Mouse (Mus musculus) B cell, adult (primary cell): ENCODE measurements around the gene Poldip3. TPM values are rescaled to one million over a fixed set of nuclear protein-coding genes. Genes with fewer than 3 reads are reported as not detected.

ENCODE experiments used
- total RNA-seq: library from RNA; stranded (reverse); gene quantifications from 4 replicates; pipeline ENCODE4 v1.2.4, GENCODE M21; 2023; ENCODE audit not compliant: inconsistent age

Gene Poldip3
- total RNA-seq = 176 to 186 TPM (median 180 TPM) in 4 replicates

DNA sequence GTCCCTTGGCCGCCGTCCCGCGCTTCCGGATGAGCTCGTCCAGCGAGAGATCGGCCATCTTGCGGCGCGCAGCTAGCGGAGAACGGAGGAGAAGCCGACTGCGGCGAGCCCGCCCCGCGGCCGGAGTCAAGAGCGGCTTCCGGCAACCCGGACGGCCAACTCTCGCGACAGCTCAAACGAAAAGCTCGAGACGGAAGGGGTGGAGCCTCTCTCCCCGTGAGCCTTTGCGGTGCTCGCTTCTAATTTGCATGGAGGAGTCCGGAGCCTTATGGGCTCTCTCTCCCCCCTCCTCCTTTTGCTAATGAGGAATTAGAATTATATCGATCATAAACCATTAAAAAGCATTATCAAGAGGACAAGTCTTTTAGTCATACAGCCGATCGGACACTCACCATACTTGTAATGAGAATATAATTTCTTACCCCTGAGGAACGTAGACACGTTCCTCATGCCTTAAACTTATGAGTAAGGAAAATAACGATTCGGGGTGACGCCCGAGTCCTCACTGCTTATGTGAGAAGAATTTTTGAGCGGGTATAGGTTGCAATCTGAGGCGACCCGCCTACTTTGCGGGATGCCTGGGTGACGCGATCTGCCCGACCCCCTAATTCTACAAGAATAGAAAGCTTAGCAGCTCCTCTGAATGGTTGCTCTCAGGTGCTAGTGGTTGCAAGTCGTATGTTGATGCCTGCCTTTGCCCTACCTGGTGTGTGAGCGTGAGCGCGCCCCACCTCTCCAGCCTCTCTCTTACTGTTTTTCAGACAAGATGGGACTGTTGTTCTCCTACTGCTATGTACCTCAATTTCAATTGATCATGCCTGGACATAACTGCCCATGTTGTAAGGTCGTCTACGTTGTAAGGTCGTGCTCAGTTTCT is at the start of gene Poldip3:
TSS of gene Poldip3 (minus strand) at position 189 of the 877 bp plus-strand sequence.

DNA sequence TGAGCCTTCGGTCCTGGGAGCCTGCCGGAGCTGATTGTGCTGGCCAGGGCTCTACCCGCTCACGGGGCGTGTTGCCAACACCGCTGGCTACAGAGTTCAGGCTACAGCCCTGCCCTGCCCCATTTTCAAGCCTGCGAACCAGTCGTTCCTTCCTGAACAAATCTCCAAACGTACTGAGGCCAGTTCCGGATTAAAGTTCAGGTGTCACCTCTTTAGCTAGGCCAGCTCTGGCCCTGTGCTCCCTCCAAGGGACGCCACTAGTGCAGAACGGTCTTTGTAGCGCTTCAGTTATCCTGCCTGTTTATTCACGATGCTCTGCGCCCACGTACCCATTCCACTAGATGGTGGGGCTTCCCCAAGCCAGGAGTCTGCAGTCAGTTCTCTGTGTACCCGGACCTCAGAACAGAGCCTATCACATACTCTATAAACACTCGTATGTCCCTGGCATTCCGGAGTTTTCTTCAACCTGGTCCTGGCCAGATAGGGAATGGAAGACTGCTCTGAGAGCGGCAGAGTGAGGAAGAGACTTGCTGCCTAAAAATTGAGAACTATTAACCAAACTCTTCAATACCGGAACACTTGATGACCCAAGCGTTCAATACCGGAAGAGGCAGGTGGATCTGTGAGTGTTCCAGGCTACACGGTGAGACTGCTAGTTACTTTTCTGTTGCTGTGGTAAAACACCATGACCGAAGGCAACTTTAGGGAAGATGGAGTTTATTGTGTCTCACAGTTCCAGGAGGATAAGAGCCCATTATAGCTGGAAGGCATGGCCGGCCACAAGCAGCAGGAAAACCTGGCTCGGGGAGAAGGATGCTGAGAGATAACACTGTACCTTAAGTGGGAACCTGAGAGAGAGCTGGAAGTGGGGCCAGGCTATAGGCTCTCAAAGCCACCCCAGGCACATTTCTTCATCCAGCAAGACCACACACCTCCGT is 23.6 kb upstream of the Poldip3 start, which contains the start of gene Cyb5r3:
TSS of gene Cyb5r3 (minus strand) at position 101 of the 938 bp plus-strand sequence.

DNA sequence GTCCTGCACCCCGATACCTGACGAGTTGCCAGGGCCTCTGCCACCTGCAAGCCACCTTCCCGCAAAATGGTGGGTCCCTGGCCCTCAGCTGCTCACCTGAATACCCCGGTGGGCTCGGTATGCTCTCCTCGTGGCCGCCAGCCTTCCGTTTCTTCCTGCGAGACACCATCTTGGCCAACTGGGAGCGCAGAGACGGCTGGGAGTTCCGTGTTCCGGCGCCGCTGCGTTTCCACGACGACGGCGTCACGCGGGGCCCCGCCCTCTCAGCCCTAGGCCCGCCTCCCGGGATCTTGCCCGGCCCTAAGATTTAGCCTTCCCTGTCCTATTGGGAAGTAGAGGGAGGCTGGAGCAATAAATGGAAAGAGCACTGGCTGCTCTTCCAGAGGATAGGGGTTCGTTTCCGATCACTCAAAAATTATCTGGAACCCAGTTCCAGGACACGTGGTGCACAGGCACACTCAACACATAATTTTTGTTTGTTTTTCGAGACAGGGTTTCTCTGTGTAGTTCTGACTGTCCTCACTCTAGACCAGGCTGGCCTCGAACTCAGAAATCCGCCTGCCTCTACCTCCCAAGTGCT is 26.5 kb downstream of the Poldip3 start, which contains the start of gene Rrp7a:
TSS of gene Rrp7a (minus strand) at position 236 of the 580 bp plus-strand sequence.

DNA sequence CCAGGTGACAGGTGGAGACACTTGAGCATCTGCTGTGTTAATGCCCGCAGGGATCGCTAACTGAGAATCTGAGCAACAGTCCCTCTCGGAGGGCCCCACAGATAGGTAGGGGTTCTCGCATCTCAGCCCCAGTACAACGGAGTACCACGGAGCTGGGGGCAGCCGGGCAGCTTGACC is 59.9 kb downstream of the Poldip3 start, which contains the start of gene Serhl:
TSS of gene Serhl (plus strand) at position 78 of the 177 bp plus-strand sequence.

Other genes with a start within 250 kb of the Poldip3 start
- 114 to 123 TPM (median 118 TPM) in 4 replicates for gene Tcf20, start 161.5 kb downstream of the Poldip3 start, total RNA-seq
- gene Nfam1, start 116.1 kb downstream of the Poldip3 start, total RNA-seq = 35.5 to 40.4 TPM (median 38.0 TPM) in 4 replicates
- 19.6 to 23.0 TPM (median 20.3 TPM) in 4 replicates for gene Serhl, start 59.9 kb downstream of the Poldip3 start, total RNA-seq
- gene Rrp7a, start 26.6 kb downstream of the Poldip3 start, total RNA-seq = 83.6 to 101 TPM (median 93.1 TPM) in 4 replicates
- gene Cyb5r3, start 23.2 kb upstream of the Poldip3 start, total RNA-seq = 75.2 to 89.8 TPM (median 83.5 TPM) in 4 replicates
- gene A4galt, start 102.4 kb upstream of the Poldip3 start, total RNA-seq = not detected in 4 replicates
- gene Arfgap3, start 200.9 kb upstream of the Poldip3 start, total RNA-seq = 9.8 to 10.5 TPM (median 10.1 TPM) in 4 replicates